Mouse (Mus musculus): Measurements from ENCODE around the gene Tatdn3. TPM values are rescaled to one million over a fixed set of nuclear protein-coding genes. Genes with fewer than 3 reads are reported as not detected.
A peak's percentile ranks its signal among the peaks of the same experiment; 100 is the strongest.

Tatdn3 gene
- 9.3 and 16.3 TPM in 2 replicates for total RNA-seq (2014; rRNA removed)
- polyA plus RNA-seq (2012; rRNA removed), result 5.0 and 9.4 TPM in 2 replicates

DNA sequence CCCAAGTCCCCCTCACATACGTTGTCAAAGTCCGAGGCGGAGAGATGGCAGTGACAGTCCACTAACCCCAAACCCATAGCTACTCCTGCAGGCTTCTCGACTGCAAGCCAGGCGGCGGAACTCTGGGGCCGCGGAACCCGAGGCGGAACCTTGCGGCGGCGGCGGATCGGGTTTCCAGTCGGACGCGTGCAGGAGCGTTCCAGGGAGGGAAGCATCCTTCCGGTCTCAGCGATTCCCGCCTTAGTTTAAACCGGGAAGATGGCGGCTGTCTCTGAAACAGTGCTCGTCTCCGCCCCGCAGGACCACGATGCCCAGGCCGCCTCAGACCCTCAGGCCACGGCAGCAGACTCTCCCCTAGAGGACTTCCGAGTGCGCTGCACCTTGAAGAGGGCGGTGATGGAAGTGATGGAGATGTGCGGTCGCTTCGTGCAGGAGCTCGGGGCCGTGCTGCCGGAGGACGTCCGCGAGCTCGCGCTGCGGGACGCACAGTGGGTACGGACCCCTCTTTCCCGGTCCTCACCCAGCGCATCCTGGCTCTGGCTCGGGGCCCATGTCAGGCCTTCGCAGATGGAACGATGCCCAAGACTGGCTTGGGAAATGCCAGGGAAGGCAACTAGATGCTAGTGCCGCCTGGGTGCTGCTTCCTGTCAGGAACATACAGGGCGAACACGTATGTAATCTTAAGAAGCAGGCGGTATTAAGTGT, at the start of gene Tatdn3, which contains the start of gene Nsl1:
Tatdn3 (minus strand) TSS at position 152 of the 705 bp plus-strand sequence.
Nsl1 (plus strand) TSS at position 232 of the 705 bp plus-strand sequence.
- no peaks in the 10 kb centered on the region; the same call in 1 of the 2 replicates for H3K79me2 ChIP-seq (ENCODE audit: control insufficient read depth, insufficient read depth, low read length)
- H3K4me1 ChIP-seq (ENCODE audit: control insufficient read depth, insufficient read depth, low read length), result no peaks in the 10 kb centered on the region
- no peaks in the 10 kb centered on the region for H3K27me3 ChIP-seq (ENCODE audit: control insufficient read depth, insufficient read depth, low read length)
- under 1% methylated on average over 56 of the region's 56 CpGs for WGBS
- peak within 1 kb of the TSS; percentile 58 for H3K27ac ChIP-seq (replicated peaks; ENCODE audit: insufficient read depth, low read depth, low read length)
- H3K36me3 ChIP-seq (ENCODE audit: control insufficient read depth, insufficient read depth, low read length), result no peaks in the 10 kb centered on the region
- TF ChIP-seq POLR2A (IDR thresholded peaks at IDR 0.05; ENCODE audit: extremely low read depth, insufficient read depth, low read length) (peak; percentile 52; the same call in 1 of the 2 replicates), CTCF (IDR thresholded peaks at IDR 0.05; ENCODE audit: low read depth, low read length) (peak; percentile 45)
- peak; percentile 58 for DNase-seq (ENCODE audit: extremely low read depth, low read depth, low spot score)
- H3K9ac ChIP-seq (ENCODE audit: low read depth, low read length), result peak within 1 kb of the TSS; percentile 96
- peak within 1 kb of the TSS; percentile 82 for H3K4me3 ChIP-seq (ENCODE audit: insufficient read depth, low read depth, low read length)

DNA sequence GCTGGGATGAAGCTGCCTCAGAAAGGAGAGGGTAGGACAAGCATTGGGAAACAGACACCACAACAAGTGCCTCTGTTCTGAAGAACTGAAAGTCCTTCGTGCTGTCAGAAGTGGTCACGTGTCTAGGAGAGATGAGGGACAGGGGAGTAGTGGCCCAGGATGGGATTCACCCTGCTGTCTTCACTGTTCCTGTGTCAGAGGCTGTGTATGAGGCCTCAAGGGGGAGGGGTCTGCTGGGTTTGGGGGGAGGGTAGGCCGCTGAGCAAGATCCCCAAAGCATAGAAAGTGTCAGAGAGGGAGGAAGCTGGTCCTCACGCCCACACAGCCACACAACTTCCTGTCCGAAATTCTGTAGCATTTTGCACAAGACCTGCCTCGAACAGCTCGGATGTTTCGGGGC, 48.4 kb upstream of the Tatdn3 start:
- no peaks in the 10 kb centered on the region for H3K36me3 ChIP-seq (ENCODE audit: control insufficient read depth, insufficient read depth, low read length)
- peak; percentile 22 for DNase-seq (ENCODE audit: extremely low read depth, low read depth, low spot score)
- WGBS, result 55% methylated on average over 8 of the region's 8 CpGs
- no peak overlapping the region for H3K9ac ChIP-seq (ENCODE audit: low read depth, low read length)
- no peaks in the 10 kb centered on the region for H3K4me1 ChIP-seq (ENCODE audit: control insufficient read depth, insufficient read depth, low read length)
- TF ChIP-seq CTCF (IDR thresholded peaks at IDR 0.05; ENCODE audit: low read depth, low read length) (no peak), POLR2A (IDR thresholded peaks at IDR 0.05; ENCODE audit: extremely low read depth, insufficient read depth, low read length) (no peak)
- no peaks in the 10 kb centered on the region for H3K27me3 ChIP-seq (ENCODE audit: control insufficient read depth, insufficient read depth, low read length)
- no peak overlapping the region for H3K4me3 ChIP-seq (ENCODE audit: insufficient read depth, low read depth, low read length)
- no peak overlapping the region for H3K27ac ChIP-seq (replicated peaks; ENCODE audit: insufficient read depth, low read depth, low read length)
- H3K79me2 ChIP-seq (ENCODE audit: control insufficient read depth, insufficient read depth, low read length), result no peaks in the 10 kb centered on the region

DNA sequence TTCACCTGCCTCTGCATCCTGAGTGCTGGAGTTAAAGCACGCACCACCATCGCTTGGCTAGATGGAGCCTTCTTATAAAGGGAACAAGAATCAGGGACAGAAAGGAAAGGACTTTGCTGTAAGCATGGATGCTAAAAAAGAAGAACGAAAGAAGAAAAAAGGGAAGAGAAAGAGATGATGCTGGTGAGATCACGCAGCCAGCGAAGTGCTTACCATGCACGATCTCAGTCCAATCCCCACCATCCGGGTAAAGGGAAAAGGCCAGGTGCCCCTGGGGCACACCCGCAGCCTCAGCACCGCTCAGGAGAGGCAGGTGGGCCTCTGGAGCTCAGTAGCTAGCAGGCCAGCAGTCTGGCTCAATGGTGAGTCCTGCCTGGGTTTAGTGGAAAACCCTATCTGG, 47.2 kb upstream of the Tatdn3 start:
- no peak for DNase-seq (ENCODE audit: extremely low read depth, low read depth, low spot score)
- no peaks in the 10 kb centered on the region for H3K4me1 ChIP-seq (ENCODE audit: control insufficient read depth, insufficient read depth, low read length)
- H3K9ac ChIP-seq (ENCODE audit: low read depth, low read length), result no peak overlapping the region
- 88% methylated on average over 9 of the region's 9 CpGs for WGBS
- no peak overlapping the region for H3K4me3 ChIP-seq (ENCODE audit: insufficient read depth, low read depth, low read length)
- H3K36me3 ChIP-seq (ENCODE audit: control insufficient read depth, insufficient read depth, low read length), result no peaks in the 10 kb centered on the region
- TF ChIP-seq CTCF (IDR thresholded peaks at IDR 0.05; ENCODE audit: low read depth, low read length) (no peak), POLR2A (IDR thresholded peaks at IDR 0.05; ENCODE audit: extremely low read depth, insufficient read depth, low read length) (no peak)
- no peak overlapping the region for H3K27ac ChIP-seq (replicated peaks; ENCODE audit: insufficient read depth, low read depth, low read length)
- no peaks in the 10 kb centered on the region for H3K79me2 ChIP-seq (ENCODE audit: control insufficient read depth, insufficient read depth, low read length)
- H3K27me3 ChIP-seq (ENCODE audit: control insufficient read depth, insufficient read depth, low read length), result no peaks in the 10 kb centered on the region

DNA sequence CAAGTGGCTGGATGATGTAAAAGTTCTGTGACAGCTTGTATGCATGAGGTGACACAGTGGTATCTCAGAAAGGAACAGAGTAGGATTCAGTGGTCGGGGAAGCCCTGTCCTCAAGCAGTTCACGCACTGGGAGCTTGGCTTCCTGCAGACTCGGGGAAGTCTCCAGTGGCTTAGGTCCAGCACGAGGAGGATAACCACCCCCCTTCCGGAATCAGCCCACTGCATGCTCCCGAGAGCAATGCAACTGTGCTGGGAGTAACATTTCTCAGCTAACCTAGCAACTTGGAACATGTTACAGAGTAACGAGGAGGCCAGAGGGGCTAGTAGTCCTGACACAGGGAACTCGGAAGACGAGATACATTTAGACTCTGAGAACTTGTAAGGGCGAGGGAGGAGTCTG, 44.6 kb upstream of the Tatdn3 start:
- Histone ChIP-seq H3K9ac (ENCODE audit: low read depth, low read length) (no peak overlapping the region), H3K4me1 (ENCODE audit: control insufficient read depth, insufficient read depth, low read length) (no peaks in the 10 kb centered on the region), H3K36me3 (ENCODE audit: control insufficient read depth, insufficient read depth, low read length) (no peaks in the 10 kb centered on the region), H3K79me2 (ENCODE audit: control insufficient read depth, insufficient read depth, low read length) (no peaks in the 10 kb centered on the region), H3K27ac (replicated peaks; ENCODE audit: insufficient read depth, low read depth, low read length) (no peak overlapping the region), H3K27me3 (ENCODE audit: control insufficient read depth, insufficient read depth, low read length) (no peaks in the 10 kb centered on the region), H3K4me3 (ENCODE audit: insufficient read depth, low read depth, low read length) (no peak overlapping the region)
- WGBS, result 69% methylated on average over 10 of the region's 10 CpGs
- TF ChIP-seq POLR2A (IDR thresholded peaks at IDR 0.05; ENCODE audit: extremely low read depth, insufficient read depth, low read length), result no peak
- TF ChIP-seq CTCF (IDR thresholded peaks at IDR 0.05; ENCODE audit: low read depth, low read length), result no peak
- no peak for DNase-seq (ENCODE audit: extremely low read depth, low read depth, low spot score)

DNA sequence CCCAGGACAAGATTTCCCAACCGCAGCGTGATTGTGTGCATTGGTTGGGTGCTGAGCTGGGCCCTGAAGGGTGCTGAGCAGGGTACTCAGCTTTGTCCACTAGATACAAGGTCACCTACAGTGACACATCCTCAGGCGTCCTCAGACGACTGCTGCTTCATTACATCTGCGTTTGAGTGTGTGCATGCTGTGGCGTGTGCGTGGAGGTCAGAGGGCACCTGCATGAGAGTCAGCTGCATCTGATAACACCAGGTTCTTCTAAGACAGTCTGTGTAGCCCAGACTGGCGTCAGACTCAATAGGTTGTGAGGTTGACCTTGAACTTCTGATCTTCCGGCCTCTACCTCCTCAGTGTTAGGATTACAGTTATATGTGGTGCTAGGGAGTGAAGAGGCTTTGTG, 42.5 kb upstream of the Tatdn3 start:
- Histone ChIP-seq H3K79me2 (ENCODE audit: control insufficient read depth, insufficient read depth, low read length) (no peaks in the 10 kb centered on the region), H3K4me3 (ENCODE audit: insufficient read depth, low read depth, low read length) (no peak overlapping the region), H3K27ac (replicated peaks; ENCODE audit: insufficient read depth, low read depth, low read length) (no peak overlapping the region), H3K4me1 (ENCODE audit: control insufficient read depth, insufficient read depth, low read length) (no peaks in the 10 kb centered on the region), H3K9ac (ENCODE audit: low read depth, low read length) (no peak overlapping the region), H3K27me3 (ENCODE audit: control insufficient read depth, insufficient read depth, low read length) (no peaks in the 10 kb centered on the region), H3K36me3 (ENCODE audit: control insufficient read depth, insufficient read depth, low read length) (no peaks in the 10 kb centered on the region)
- WGBS, result 81% methylated on average over 9 of the region's 9 CpGs
- TF ChIP-seq POLR2A (IDR thresholded peaks at IDR 0.05; ENCODE audit: extremely low read depth, insufficient read depth, low read length) (no peak), CTCF (IDR thresholded peaks at IDR 0.05; ENCODE audit: low read depth, low read length) (no peak)
- DNase-seq (ENCODE audit: extremely low read depth, low read depth, low spot score), result no peak

All from liver, adult 2 months (tissue).